Mouse (Mus musculus) retina, embryonic 14.5 days (tissue): ENCODE measurements around the gene Dlg2.

Experiments
- DNase-seq: peaks from one replicate; pipeline ENCODE4 v3.0.0-alpha.2; 2015; ENCODE audit warnings: low spot score

Dlg2 gene

GRCm38 (mm10) chr7:91919099-91919498 is 1442.6 kb downstream of the Dlg2 start:
- no peak for DNase-seq

- DNase-seq = no peak
These were observed 1443.3 kb downstream of the Dlg2 start for GRCm38 (mm10) chr7:91919738-91920137.

GRCm38 (mm10) chr7:91934881-91935597 is 1458.6 kb downstream of the Dlg2 start:
- DNase-seq = no peak

DNA sequence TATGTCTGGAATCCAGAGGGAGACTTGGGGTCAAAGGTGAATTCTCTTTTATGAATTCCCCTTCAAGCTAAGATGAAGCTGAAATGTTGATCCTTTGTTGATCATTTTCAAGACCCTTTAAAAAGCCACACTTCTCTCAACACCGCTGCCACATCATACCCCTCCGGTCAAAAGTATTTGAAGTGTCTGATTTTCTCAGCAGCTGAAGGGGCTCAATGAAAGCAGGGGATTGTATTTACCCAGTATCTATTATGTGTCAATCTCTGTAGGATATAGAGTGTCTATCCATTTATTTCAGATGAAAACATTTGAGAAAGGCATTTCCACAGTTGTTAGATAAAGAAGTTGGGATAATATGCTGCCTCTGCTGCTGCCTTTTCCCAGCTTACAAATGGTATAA is 1459.7 kb downstream of the Dlg2 start:
- no peak for DNase-seq

DNA sequence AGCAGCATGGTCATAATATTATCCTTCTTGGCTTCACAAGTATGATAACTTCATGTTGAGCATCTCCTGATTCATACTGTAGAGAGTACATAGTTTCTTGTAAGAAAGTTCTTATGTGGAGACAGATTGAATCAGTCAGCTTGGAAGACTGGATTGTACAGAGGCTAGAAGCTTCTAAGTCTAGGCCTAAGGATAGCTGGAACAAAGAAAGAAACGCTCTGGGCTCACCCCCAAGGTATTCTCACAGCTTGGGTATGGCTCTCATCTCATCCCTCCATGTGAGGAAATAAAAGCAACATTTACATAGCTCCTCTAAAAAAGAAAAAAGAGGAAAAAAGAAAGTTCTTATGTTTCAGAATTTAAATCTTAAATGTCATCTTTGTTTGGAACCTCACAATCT is 1466.8 kb downstream of the Dlg2 start:
- DNase-seq = no peak

GRCm38 (mm10) chr7:91955584-91955983 is 1479.1 kb downstream of the Dlg2 start:
- DNase-seq = no peak

DNA sequence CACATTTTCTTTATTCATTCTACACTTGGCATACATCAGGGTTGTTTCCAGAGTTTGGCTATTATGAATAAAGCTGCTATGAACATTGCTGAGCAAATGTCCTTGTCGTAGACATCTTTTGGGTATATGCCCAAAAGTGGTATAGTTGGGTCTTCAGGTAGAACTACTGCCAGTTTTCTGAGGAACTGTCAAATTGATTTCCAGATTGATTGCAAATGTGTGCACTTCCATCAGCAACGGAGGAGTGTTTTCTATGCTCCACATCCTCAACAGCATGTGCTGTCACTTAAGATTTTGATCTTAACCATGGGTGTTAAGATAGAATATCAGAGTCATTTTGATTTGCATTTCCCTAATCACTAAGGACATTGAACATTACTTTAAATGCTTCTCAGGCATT is 1486.5 kb downstream of the Dlg2 start:
- no peak for DNase-seq

DNA sequence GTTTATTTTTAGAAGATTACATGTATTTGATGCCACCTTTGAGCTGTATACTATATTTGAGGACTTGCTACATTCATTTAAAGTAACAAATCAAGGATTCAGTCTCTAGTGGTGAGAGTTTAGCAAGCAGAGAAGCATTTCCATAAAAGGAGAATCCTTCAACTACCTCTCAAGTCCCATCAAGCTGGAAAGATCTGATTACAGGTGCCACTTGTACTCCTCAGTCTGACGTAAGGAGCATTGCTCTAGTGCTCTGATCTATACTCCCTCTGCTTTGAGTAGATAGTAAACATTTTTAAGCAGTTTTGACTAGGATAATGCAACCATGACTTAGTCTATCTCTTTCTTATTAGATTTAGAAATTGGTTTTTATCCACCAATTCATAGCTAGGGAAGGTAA is 1496.5 kb downstream of the Dlg2 start:
- no peak for DNase-seq

DNA sequence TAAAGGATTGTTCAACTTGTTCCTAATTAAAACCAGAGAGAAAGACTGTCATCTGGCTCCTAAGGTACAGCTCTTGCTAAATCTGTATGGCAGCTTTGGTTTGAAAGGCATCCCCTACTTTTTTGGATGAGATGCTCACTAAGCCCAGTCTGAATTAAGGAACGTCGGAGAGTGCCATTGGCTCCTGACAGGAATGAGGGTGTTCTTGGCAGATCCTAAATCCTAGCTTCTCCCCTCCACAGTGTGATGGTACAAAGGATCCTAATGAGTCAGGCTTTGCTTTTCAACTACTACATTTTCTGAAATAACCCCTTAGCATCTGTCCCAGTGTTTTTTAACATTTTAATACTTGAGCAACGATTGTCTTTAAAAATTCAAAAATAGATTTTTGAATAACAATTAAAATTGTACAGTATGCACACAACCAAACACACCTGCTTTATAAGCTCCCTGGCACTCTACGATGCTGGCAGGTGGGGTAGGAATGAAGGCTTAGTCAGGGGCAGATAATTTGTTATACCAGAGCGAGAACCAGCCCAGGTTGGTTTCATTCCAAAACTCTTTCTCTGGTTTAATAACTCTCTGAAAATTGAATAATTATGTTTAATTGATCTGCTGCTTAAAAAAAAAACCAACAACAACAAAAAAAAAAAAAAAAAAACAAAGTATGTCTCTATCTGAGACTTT is 1527.4 kb downstream of the Dlg2 start:
- DNase-seq = no peak

- DNase-seq = no peak
These were observed 1529.4 kb downstream of the Dlg2 start for GRCm38 (mm10) chr7:92005681-92006425.

DNA sequence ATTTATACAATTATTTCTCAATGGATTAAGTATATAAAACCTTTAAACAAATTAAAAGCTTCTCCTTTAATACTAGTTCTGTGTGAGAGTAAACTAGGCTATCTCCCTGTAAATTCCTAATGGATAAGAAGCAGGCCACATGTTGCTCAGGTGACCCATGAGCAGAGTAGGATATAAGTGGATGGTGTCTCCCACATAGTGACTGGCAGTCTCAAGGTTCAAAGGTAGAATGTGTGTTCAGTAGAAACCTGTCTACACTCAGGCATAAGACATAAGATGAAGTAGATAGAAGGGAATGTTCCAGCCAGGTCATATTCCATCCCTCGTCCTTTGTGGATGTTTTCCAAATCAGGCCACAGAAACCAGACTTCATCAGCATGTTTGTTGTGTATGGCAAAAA is 1532.2 kb downstream of the Dlg2 start:
- DNase-seq = no peak

DNA sequence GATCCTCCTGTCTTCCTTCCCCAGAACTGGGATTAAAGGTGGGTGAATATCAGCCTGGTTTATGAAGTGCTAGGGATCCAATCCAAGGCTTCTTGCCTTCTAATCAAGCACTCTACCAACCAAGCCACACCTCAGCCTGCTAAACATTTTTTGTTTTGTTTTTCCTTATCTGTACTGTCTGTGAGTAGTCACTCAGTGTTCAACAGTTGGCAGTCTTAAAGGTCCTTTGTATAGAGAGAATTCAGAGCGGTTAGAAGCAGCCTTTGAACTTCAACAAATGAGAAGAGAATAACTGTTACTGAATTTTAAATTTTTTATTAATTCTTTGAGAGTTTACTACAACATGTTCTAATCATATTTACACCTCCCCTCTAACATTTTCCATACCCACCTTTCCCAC is 1548.5 kb downstream of the Dlg2 start:
- DNase-seq = no peak

GRCm38 (mm10) chr7:92025465-92026056 is 1549.1 kb downstream of the Dlg2 start:
- no peak for DNase-seq

DNA sequence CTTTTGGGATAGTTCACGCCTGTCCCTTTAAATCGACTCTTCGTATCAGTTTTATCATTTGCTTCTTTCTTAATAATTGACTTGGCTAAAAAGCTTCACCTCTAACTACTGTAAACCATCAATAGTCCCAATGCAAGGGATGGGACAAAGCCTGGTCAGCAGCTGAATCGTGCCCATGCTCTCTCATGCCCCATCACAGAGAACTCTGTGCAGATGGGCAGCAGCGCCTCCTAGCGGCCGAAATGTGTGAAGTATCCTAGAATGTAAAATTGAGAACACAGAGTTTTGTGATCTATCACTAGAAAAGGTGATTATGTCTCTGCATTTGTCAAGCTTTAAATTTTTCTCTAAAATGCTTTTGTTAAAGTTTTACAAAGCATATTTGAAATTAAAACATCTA is 1550.6 kb downstream of the Dlg2 start:
- DNase-seq = peak; percentile 81

DNA sequence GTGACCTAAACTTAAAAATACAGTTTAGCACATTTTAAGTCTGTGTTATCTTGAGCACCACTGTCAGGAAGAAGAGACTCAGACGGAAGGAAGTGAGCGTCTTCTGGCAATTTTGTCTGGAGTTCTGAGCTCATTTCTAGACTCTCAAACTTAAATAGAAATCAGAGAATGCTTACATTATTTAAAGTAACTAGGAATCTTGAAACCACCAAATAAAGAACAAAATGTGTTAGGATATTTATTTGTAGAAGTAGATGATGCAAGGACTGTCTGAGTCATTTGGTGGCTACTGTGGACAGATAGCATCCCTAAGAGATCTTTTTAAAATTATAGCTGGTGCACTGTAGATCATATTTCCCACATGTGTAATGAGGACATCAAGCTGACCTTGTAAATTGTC is 1557.8 kb downstream of the Dlg2 start:
- DNase-seq = no peak

DNA sequence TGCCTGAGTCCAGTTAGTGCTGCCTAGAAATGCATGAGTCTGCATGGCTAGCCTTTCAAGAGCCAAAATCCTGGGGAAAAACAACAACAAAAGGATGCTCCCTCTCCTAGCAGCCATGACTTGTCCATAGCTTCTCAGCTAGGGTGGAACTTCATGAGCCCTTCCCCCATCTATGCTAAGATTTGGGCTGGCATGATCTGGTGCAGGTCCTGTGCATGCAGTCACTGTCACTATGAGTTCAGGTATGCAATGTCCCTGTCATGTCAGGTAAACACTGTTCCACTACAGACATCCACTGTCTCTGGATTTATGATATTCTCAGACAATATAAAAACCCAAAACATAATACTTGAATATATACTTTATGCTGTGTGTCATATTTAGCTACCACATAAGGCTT is 1563.7 kb downstream of the Dlg2 start:
- DNase-seq = no peak

GRCm38 (mm10) chr7:92040785-92041411 is 1564.4 kb downstream of the Dlg2 start:
- no peak for DNase-seq

- no peak for DNase-seq
These were observed 1568.5 kb downstream of the Dlg2 start for GRCm38 (mm10) chr7:92044966-92045365.

- DNase-seq = no peak
These were observed 1570.8 kb downstream of the Dlg2 start for GRCm38 (mm10) chr7:92047271-92047670.

DNA sequence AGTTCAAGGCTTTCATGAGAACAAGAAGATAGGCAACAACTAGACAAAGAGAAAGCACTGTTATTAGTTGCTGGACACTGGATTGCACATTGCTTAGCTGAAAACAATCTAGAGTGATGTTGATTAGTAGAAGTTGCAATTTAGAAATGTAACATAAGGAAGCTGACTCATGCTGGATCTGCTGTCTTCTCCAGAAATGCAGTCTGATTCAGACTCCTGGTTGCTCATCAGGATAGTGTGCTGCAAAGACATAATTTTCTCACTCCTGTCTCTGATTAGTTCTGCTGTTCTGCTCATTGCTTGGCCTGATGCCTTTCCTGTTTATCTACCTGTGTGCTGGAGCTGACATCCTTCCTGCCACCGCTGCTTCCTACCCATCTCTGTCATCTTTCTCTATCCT is 1572.4 kb downstream of the Dlg2 start:
- DNase-seq = no peak

GRCm38 (mm10) chr7:92066851-92067250 is 1590.4 kb downstream of the Dlg2 start:
- no peak for DNase-seq

- no peak for DNase-seq
These were observed 1611.0 kb downstream of the Dlg2 start for GRCm38 (mm10) chr7:92087429-92087828.
